19 mouse cellular contexts compared by ENCODE assay signal in genomic region chr6:144179111-144179510, GRCm38 (mm10).
"Had no signal": no experiment of that assay in that cellular context is flagged by ENCODE, and none has a peak within 500 bp of the region (broad histone marks: within the 10 kb centered on the region; RNA-seq: fewer than 3 reads in every experiment).

No protein-coding gene starts in this region.

- ATAC-seq: midbrain, embryonic 16.5 days had no signal

- H3K9ac ChIP-seq: lung, embryonic 14.5 days; midbrain, embryonic 12.5 days; neural tube, embryonic 13.5 days; neural tube, embryonic 15.5 days; stomach, embryonic 15.5 days had no signal

- H3K4me1 ChIP-seq: stomach, embryonic 15.5 days had no signal

- H3K4me3 ChIP-seq: midbrain, embryonic 12.5 days; myocyte; neural tube, embryonic 13.5 days; neural tube, embryonic 15.5 days; stomach, embryonic 15.5 days had no signal

- DNase-seq: lung, adult 18-20 months; lung, embryonic 14.5 days; lung, postnatal 10 days; lung, postnatal 4 days; midbrain, embryonic 14.5 days; retina, postnatal 1 day; right cerebral cortex, adult 18-20 months; right cerebral cortex, postnatal 25 days; right cerebral cortex, postnatal 4 days; thymus, adult 2 months; thymus, postnatal 25 days; thymus, postnatal 4 days had no signal

- H3K27ac ChIP-seq: midbrain, embryonic 12.5 days; neural tube, embryonic 13.5 days; neural tube, embryonic 15.5 days; stomach, embryonic 15.5 days; stomach, postnatal 0 days had no signal

- H3K27me3 ChIP-seq: midbrain, embryonic 12.5 days; neural tube, embryonic 13.5 days; neural tube, embryonic 15.5 days; stomach, embryonic 15.5 days had no signal

- H3K9me3 ChIP-seq: midbrain, embryonic 12.5 days; neural tube, embryonic 13.5 days; neural tube, embryonic 15.5 days; stomach, embryonic 15.5 days had no signal

- H3K36me3 ChIP-seq: neural tube, embryonic 13.5 days; neural tube, embryonic 15.5 days; stomach, embryonic 15.5 days had no signal

- H3K4me2 ChIP-seq: lung, embryonic 14.5 days; midbrain, embryonic 12.5 days; neural tube, embryonic 13.5 days; neural tube, embryonic 15.5 days; stomach, embryonic 15.5 days had no signal
